Mouse (Mus musculus) kidney, adult 8-10 months (tissue): ENCODE data around the gene Hist1h4k.
A peak's percentile ranks its signal among the peaks of the same experiment; 100 is the strongest.
"Not testable (repeated sequence)": the region's sequence is repeated elsewhere in the genome, so short reads cannot be mapped to it uniquely, and the experiment has no call there.

Source experiments
- DNase-seq, 2 experiments: peaks; one replicate each; pipeline ENCODE4 v3.0.0; 2022

Hist1h4k gene

GRCm38 (mm10) chr13:21750159-21751017 is at the start of gene Hist1h4k:
TSS of gene Hist1h4k (minus strand) at chr13:21750505.
- peak; percentile 58 to 68 for DNase-seq

GRCm38 (mm10) chr13:21797163-21797562 is 46.9 kb upstream of the Hist1h4k start:
- not testable (repeated sequence) for DNase-seq

- DNase-seq: no peak
Observed at GRCm38 (mm10) chr13:21795584-21795983, 45.3 kb upstream of the Hist1h4k start.

DNA sequence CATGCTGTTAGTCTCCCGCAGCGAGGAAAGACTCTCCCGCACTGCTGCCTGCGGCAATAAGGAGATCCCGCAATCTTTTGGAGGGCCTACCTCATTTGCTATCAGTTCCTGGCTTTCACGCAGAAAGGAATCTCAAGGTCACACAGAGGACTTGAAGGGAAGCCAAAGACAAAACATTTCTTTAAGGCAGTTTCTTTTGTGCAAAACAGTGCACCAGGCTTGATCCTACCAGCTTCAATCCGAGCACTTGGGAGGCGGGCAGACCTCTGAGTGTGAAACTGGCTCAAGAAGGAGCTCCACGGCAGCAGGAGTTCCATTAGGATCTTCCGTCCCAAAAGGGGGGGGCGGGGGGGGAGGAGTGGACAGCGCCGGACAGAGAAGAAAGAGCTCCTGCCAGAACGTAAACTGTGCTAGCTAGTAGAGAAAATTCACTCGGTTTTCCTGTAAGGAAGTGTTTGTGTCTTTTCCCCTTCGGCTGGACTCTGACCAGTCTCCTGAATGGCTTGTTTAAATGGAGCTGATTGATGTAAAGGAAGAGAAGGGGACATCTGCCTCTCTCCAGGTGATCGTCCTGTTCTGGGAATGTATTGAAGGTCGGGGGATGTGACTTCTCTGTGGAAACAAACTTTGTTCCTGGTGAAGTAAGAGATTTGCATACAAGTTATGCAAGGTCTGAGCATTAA is 40.4 kb upstream of the Hist1h4k start:
- no peak for DNase-seq

- no peak for DNase-seq
Observed at GRCm38 (mm10) chr13:21789925-21790324, 39.6 kb upstream of the Hist1h4k start.

GRCm38 (mm10) chr13:21787760-21788593 is 37.7 kb upstream of the Hist1h4k start:
- DNase-seq: no peak

GRCm38 (mm10) chr13:21786899-21787629 is 36.8 kb upstream of the Hist1h4k start, which contains the start of the genes Hist1h2an and Hist1h2bp:
TSS of gene Hist1h2an (minus strand) at chr13:21787218.
TSS of gene Hist1h2bp (plus strand) at chr13:21787461.
- DNase-seq: peak; percentile 71 to 84

- DNase-seq: no peak
Observed at GRCm38 (mm10) chr13:21786189-21786898, 36.0 kb upstream of the Hist1h4k start.

DNA sequence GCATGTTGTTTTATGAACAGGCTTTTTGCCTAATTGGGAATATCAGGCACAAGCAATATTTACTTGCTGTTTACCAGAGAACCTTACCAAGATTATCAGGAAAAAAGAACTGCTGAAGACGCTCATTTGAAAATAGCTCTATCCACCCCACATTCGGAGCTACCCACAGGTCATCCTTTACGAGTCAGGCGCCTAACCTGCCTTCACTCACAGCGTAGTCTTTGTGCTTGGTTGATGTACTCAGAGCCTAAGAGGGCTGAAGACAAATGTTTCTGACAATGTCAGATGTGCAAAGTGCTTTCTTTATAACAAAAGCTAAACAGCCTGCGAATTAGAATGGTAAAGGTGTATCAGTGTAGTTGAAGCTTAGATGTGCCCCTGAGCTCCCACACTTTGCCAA is 34.0 kb upstream of the Hist1h4k start:
- DNase-seq: no peak

GRCm38 (mm10) chr13:21783734-21784161 is 33.4 kb upstream of the Hist1h4k start:
- DNase-seq: no peak

DNA sequence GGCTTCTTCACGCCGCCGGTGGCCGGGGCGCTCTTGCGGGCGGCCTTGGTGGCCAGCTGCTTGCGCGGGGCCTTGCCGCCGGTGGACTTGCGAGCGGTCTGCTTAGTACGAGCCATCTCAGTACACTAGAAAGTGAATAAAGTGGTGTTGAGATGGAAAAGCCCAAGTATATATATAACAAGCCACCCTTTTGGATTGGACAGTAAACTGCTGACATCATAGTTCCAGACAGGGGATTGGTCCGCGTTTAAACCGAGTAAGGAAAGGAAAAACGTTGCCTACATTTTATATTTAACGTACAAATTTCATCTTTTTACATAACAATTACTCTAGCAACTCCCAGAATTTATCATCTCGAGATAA is 32.9 kb upstream of the Hist1h4k start, which contains the start of gene Hist1h3i:
Gene Hist1h3i, minus strand, starts transcription at position 116 of the 363 bp plus-strand sequence.
- DNase-seq: peak; percentile 8 to 21

DNA sequence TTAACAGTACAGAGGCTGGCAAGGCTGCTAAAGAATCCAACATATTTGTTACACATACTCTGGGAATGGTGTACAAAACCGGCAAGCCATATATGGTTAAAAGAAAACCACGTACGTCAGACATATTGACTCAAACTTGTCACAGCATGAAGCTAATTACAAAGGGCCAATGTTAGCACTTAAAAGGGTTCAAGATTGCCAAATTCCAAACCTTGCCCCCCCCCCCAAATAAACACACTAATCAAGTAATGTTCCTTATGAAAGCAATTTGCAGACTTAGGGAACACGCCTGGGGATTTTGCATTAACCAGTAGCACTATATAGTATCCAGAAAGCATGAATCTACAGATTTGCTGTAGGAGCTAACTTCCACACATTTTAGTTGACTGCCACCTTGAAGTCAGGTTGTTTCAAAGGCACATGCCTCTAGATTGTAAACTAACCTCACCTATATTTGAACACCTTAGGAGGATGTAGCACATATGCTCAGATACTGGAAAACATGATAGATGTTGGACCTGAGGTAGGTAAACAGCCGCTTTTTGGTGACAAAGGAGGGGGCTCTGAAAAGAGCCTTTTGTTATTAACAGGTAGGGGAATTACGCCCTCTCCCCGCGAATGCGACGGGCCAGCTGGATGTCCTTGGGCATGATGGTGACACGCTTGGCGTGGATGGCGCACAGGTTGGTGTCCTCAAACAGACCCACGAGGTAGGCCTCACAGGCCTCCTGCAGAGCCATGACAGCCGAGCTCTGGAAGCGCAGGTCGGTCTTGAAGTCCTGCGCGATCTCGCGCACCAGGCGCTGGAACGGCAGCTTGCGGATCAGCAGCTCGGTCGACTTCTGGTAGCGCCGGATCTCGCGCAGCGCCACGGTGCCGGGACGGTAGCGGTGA is 32.3 kb upstream of the Hist1h4k start:
- not testable (repeated sequence) for DNase-seq

GRCm38 (mm10) chr13:21781639-21782038 is 31.3 kb upstream of the Hist1h4k start:
- no peak for DNase-seq

DNA sequence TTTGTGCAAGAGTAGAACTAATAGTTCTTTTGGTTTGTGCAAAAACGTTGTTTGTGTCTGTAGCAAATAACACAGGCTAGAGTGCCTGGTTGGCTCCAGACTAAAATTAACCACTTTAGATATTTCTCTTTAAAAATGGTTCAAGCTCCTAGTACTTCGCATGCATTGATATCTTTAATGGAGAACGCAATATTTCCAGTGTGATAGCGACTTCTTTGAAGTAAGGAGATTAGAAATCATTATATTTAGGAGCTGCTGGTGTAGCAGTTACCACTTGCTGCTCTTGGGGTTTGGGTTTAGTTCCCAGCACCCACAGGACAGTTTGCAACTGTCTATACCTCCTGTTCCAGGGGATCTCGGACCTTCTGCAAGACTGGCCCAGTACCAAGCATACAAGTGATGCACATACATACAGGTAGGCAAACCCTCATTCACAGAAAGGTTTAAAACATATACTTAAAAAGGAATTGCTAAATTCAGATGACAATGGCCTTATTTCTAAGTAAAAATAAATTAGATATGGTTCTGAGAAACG is 30.8 kb upstream of the Hist1h4k start:
- no peak for DNase-seq

- DNase-seq: peak in 1 of 2 experiments; percentile 9
Observed at GRCm38 (mm10) chr13:21779767-21780731, 29.7 kb upstream of the Hist1h4k start, which contains the start of gene Hist1h1b. TSS of gene Hist1h1b (minus strand) at chr13:21780625.

- peak; percentile 23 to 28 for DNase-seq
Observed at GRCm38 (mm10) chr13:21778814-21779766, 28.8 kb upstream of the Hist1h4k start.

GRCm38 (mm10) chr13:21755707-21756106 is 5.4 kb upstream of the Hist1h4k start:
- DNase-seq: no peak
